Mouse (Mus musculus): ENCODE measurements around the gene Atp6v1b1. TPM values are rescaled to one million over a fixed set of nuclear protein-coding genes. Genes with fewer than 3 reads are reported as not detected.

Gene Atp6v1b1
- polyA plus RNA-seq, 1 experiment from 2014 or later, result not detected

DNA sequence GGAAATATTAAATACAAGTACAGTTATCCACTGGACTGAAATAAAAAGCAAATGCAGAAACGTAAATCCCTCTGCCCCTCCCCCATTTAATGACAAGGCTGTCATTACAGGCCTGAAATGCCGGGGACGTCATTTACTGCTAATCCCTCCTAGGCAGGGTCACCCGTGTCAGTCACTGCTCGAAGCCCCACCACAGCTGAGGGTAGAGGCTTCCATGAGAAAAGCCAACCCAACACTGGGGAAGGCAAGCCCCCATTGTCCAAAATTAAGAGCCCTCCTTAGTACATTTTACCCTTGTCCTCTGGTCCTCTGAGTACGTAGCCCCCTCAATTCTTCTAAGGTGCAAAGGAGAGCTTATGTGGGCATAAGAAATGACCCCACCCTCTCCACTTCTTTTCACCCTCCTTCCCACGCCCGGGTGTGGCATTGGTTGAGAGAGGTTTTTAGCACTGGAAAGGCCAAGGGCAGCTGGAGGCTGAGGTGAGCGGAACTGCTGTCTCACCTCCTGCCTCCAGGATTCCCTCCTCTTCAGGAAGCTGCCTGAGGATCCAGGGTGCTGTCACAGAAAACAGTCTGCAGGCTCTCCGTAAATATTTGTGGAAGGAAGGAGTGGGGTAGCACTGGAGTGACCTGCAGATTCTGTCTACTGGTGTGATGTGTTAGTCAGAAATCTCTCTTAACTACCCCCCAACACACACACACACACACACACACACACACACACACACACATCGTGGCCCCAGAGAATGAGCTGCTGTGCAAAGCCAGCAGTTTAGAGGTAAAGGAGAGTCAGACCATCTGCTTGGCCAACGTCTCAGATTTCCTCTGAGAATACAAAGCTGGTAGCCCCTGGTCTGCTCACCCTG, 29.3 kb upstream of the Atp6v1b1 start:
- no peak for DNase-seq (ENCODE audit: low spot score)
- Histone ChIP-seq H3K27me3 (replicated peaks; ENCODE audit: control insufficient read depth, insufficient read depth, low read length) (peaks cover 100% of the 10 kb centered on the region), H3K27ac (ENCODE audit: low read depth) (no peak overlapping the region), H3K4me2 (ENCODE audit: low read length) (no peak overlapping the region), H3K9me3 (ENCODE audit: control insufficient read depth, low read length) (no peaks in the 10 kb centered on the region), H3K4me3 (ENCODE audit: low read depth, low read length) (no peak overlapping the region), H3K9ac (ENCODE audit: low read length) (no peak overlapping the region), H3K4me1 (replicated peaks; ENCODE audit: control insufficient read depth, insufficient read depth, low read length) (peaks cover 7% of the 10 kb centered on the region), H3K36me3 (ENCODE audit: control insufficient read depth, insufficient read depth, low read length) (no peaks in the 10 kb centered on the region)
- ATAC-seq (replicated peaks; ENCODE audit: low FRiP score, low TSS enrichment, low read depth), result no peak
- 3% methylated on average over 12 of the region's 12 CpGs for WGBS

DNA sequence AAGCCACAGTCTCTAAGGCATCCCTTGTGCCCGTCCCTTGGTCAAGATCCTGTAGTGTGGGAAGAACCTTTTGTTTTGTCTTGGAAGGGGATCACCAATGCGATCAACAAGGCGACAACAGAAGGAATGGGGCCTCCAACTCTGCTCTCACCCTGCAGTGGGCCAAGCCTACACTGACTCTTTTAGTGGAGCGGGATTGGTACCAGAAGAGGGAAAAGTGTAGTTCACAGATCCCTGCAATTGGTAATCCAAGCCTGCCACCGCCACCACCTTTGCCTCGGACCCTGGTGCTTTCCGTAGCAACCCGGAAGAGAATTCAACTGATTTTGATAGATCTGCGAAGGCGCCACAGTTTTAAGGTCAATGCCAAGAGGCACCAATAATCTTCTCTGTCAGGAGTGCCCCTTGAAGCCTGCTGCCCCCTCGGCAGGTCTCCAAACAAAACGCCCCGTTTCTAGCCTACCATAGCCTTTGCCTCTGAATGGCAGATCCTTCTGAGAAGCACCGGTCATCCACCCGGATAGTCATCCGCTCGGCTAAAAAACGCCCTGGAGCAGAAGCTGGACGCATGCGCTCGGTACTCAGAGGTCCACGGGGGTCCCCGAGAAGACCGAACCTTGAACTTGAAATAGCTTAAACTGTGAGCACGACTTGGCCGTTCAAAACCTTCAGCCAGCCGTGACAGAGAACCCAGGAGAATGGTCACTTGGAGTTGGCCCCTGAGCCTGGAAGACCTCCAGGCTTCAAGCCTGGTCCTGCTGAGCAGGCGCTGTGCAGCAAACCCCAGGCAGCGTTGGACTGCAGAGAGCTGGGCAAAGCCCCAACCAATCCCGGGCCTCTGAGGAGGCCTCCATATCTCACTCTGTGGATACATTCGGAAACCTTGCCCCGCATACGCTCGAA, 28.3 kb upstream of the Atp6v1b1 start:
- Histone ChIP-seq H3K4me1 (replicated peaks; ENCODE audit: control insufficient read depth, insufficient read depth, low read length) (peaks cover 7% of the 10 kb centered on the region), H3K9ac (ENCODE audit: low read length) (no peak overlapping the region), H3K36me3 (ENCODE audit: control insufficient read depth, insufficient read depth, low read length) (no peaks in the 10 kb centered on the region), H3K27ac (ENCODE audit: low read depth) (no peak overlapping the region), H3K4me2 (ENCODE audit: low read length) (no peak overlapping the region), H3K4me3 (ENCODE audit: low read depth, low read length) (no peak overlapping the region), H3K27me3 (replicated peaks; ENCODE audit: control insufficient read depth, insufficient read depth, low read length) (peaks cover 100% of the 10 kb centered on the region), H3K9me3 (ENCODE audit: control insufficient read depth, low read length) (no peaks in the 10 kb centered on the region)
- DNase-seq (ENCODE audit: low spot score), result no peak
- no peak for ATAC-seq (replicated peaks; ENCODE audit: low FRiP score, low TSS enrichment, low read depth)
- 1% methylated on average over 34 of the region's 34 CpGs for WGBS

DNA sequence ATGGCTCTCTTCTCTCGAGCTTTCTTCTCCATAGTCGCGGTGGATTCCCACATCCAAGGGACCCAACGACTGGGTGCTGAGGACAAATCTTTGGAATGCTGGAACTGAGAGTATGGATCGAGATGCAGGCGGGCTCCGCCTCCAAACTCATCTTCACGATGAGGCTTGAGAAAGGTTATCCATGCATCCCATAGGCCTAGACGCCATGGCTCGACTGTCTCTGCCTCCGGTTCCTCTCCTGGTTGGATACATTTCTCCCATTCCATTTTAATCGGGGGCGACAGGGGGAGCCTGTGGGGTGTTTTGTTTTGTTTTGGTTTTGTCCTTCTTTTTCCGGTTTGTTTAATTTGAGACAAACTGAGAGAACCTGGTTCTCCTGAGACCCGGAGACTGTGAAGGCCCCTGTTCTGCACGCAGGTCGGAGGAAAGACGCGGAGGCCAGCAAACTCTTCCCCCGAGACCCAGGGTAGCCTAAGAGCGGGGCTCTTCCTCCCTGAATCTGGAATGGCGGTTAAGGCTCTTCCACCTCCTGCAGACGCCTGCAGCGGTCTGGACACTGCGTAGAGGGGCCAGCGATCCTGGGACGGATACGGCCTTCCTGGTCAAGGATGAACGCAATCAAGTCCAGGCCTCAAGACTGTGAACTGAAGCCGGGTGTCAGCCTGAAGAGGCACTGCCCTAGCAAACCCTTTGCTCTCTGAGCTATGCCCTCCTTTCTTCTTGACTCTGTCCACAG, 27.2 kb upstream of the Atp6v1b1 start:
- Histone ChIP-seq H3K27ac (ENCODE audit: low read depth) (no peak overlapping the region), H3K27me3 (replicated peaks; ENCODE audit: control insufficient read depth, insufficient read depth, low read length) (peaks cover 100% of the 10 kb centered on the region), H3K9ac (ENCODE audit: low read length) (no peak overlapping the region), H3K4me3 (ENCODE audit: low read depth, low read length) (no peak overlapping the region), H3K9me3 (ENCODE audit: control insufficient read depth, low read length) (no peaks in the 10 kb centered on the region), H3K36me3 (ENCODE audit: control insufficient read depth, insufficient read depth, low read length) (no peaks in the 10 kb centered on the region), H3K4me2 (ENCODE audit: low read length) (no peak overlapping the region), H3K4me1 (replicated peaks; ENCODE audit: control insufficient read depth, insufficient read depth, low read length) (peaks cover 4% of the 10 kb centered on the region)
- DNase-seq (ENCODE audit: low spot score) (peak; percentile 78), ATAC-seq (replicated peaks; ENCODE audit: low FRiP score, low TSS enrichment, low read depth) (no peak)
- 2% methylated on average over 30 of the region's 30 CpGs for WGBS

DNA sequence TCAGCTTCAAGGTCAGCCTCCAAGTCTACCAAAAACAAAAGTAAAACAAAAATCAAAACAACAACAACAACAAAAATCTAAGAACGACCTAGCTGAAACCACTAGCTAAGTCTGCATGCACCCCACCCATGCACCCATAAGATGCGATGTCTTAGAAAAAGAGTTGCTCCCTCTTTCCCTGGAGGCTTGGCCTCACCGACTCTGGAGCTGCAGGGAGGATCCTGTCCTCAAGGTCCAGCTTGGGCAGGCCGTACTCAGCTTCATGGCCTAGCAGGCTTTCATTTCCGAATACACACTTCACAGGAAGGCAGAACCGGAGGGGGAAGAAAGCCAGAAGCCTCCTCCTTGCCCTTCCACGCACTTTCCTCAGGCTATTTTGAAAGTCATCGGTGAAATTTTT, 25.8 kb upstream of the Atp6v1b1 start:
- no peak overlapping the region for H3K27ac ChIP-seq (ENCODE audit: low read depth)
- no peak overlapping the region for H3K4me3 ChIP-seq (ENCODE audit: low read depth, low read length)
- H3K27me3 ChIP-seq (replicated peaks; ENCODE audit: control insufficient read depth, insufficient read depth, low read length), result peaks cover 100% of the 10 kb centered on the region
- H3K9ac ChIP-seq (ENCODE audit: low read length), result no peak overlapping the region
- no peaks in the 10 kb centered on the region for H3K36me3 ChIP-seq (ENCODE audit: control insufficient read depth, insufficient read depth, low read length)
- H3K4me2 ChIP-seq (ENCODE audit: low read length), result no peak overlapping the region
- no peak for ATAC-seq (replicated peaks; ENCODE audit: low FRiP score, low TSS enrichment, low read depth)
- H3K4me1 ChIP-seq (replicated peaks; ENCODE audit: control insufficient read depth, insufficient read depth, low read length), result no peaks in the 10 kb centered on the region
- no peaks in the 10 kb centered on the region for H3K9me3 ChIP-seq (ENCODE audit: control insufficient read depth, low read length)
- peak; percentile 69 for DNase-seq (ENCODE audit: low spot score)
- WGBS, result 2% methylated on average over 8 of the region's 8 CpGs

DNA sequence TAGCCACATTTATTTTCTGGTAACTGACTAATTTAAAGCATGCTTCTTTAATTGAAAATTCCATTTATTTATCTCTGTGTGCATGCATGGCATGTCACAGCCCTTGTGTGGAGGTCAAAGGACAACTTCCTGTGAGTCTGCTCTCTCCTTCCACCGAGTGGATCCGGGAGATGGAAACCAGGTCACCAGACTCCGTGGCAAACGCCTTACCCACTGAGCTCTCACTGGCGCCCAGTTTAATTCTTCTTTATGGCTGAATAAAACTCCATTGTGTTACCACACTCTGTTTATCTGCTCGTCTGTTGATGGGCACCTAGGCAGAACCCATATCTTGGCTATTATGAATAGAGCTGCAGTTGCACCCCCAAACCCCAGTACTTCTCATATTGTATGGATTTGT, 20.3 kb upstream of the Atp6v1b1 start:
- peaks cover 58% of the 10 kb centered on the region for H3K27me3 ChIP-seq (replicated peaks; ENCODE audit: control insufficient read depth, insufficient read depth, low read length)

DNA sequence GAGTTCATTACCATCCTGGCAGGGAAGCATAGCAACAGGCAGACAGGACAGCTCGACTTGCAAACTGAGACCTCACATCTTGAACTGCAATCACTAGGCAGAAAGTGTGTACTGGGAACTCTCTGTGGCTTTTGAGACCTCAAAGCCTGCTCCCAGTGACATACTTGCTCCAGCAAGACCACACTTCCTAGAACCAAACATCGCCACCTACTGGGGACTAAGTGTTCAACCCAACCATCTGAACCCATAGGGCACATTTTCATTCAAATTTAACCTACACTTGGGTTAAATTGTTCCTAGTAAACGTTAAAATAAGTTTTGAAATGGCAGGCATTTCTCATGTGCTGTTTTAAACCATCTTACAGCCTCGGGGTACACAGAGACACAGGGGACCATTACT, 15.6 kb upstream of the Atp6v1b1 start:
- WGBS, result 45% methylated on average over 4 of the region's 4 CpGs
- no peak overlapping the region for H3K4me3 ChIP-seq (ENCODE audit: low read depth, low read length)
- H3K27ac ChIP-seq (ENCODE audit: low read depth), result no peak overlapping the region
- no peaks in the 10 kb centered on the region for H3K36me3 ChIP-seq (ENCODE audit: control insufficient read depth, insufficient read depth, low read length)
- peaks cover 14% of the 10 kb centered on the region for H3K27me3 ChIP-seq (replicated peaks; ENCODE audit: control insufficient read depth, insufficient read depth, low read length)
- H3K9me3 ChIP-seq (ENCODE audit: control insufficient read depth, low read length), result no peaks in the 10 kb centered on the region
- ATAC-seq (replicated peaks; ENCODE audit: low FRiP score, low TSS enrichment, low read depth), result no peak
- H3K4me1 ChIP-seq (replicated peaks; ENCODE audit: control insufficient read depth, insufficient read depth, low read length), result no peaks in the 10 kb centered on the region
- H3K4me2 ChIP-seq (ENCODE audit: low read length), result no peak overlapping the region
- no peak overlapping the region for H3K9ac ChIP-seq (ENCODE audit: low read length)
- DNase-seq (ENCODE audit: low spot score), result no peak

More for the DNA sequence above, 20.3 kb upstream of the Atp6v1b1 start:
- 10% methylated on average over 6 of the region's 6 CpGs for WGBS
- H3K9me3 ChIP-seq (ENCODE audit: control insufficient read depth, low read length), result no peaks in the 10 kb centered on the region
- H3K27ac ChIP-seq (ENCODE audit: low read depth), result no peak overlapping the region
- no peaks in the 10 kb centered on the region for H3K36me3 ChIP-seq (ENCODE audit: control insufficient read depth, insufficient read depth, low read length)
- H3K4me1 ChIP-seq (replicated peaks; ENCODE audit: control insufficient read depth, insufficient read depth, low read length), result no peaks in the 10 kb centered on the region
- no peak overlapping the region for H3K4me2 ChIP-seq (ENCODE audit: low read length)
- no peak for ATAC-seq (replicated peaks; ENCODE audit: low FRiP score, low TSS enrichment, low read depth)
- no peak overlapping the region for H3K9ac ChIP-seq (ENCODE audit: low read length)
- H3K4me3 ChIP-seq (ENCODE audit: low read depth, low read length), result no peak overlapping the region
- no peak for DNase-seq (ENCODE audit: low spot score)

DNA sequence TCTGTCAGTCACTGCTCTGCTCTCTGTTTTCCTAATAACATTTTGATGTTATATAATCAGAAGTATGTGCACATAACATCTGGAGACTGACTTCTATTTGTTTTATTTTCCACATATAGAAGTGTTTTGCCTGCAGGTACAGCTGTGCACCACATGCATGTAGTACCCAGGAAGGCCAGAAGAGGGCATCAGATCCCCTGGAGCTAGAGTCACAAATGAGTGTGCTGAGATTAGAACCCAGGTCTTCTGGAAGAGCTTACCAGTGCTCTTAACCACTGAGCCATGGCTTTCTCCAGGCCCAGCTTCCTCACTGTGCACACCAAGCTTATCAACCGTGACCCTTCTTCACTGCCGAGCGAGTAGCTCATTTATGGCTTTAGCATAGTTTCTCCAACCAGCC, 14.3 kb upstream of the Atp6v1b1 start:
- Histone ChIP-seq H3K36me3 (ENCODE audit: control insufficient read depth, insufficient read depth, low read length) (no peaks in the 10 kb centered on the region), H3K4me2 (ENCODE audit: low read length) (no peak overlapping the region), H3K9me3 (ENCODE audit: control insufficient read depth, low read length) (no peaks in the 10 kb centered on the region), H3K9ac (ENCODE audit: low read length) (no peak overlapping the region), H3K27ac (ENCODE audit: low read depth) (no peak overlapping the region), H3K27me3 (replicated peaks; ENCODE audit: control insufficient read depth, insufficient read depth, low read length) (0 out of 2 replicates have a peak, but pooled peaks cover 8% of the 10 kb centered on the region), H3K4me3 (ENCODE audit: low read depth, low read length) (no peak overlapping the region), H3K4me1 (replicated peaks; ENCODE audit: control insufficient read depth, insufficient read depth, low read length) (no peaks in the 10 kb centered on the region)
- DNase-seq (ENCODE audit: low spot score), result peak; percentile 73
- WGBS, result 89% methylated on average over 3 of the region's 3 CpGs
- ATAC-seq (replicated peaks; ENCODE audit: low FRiP score, low TSS enrichment, low read depth), result no peak

DNA sequence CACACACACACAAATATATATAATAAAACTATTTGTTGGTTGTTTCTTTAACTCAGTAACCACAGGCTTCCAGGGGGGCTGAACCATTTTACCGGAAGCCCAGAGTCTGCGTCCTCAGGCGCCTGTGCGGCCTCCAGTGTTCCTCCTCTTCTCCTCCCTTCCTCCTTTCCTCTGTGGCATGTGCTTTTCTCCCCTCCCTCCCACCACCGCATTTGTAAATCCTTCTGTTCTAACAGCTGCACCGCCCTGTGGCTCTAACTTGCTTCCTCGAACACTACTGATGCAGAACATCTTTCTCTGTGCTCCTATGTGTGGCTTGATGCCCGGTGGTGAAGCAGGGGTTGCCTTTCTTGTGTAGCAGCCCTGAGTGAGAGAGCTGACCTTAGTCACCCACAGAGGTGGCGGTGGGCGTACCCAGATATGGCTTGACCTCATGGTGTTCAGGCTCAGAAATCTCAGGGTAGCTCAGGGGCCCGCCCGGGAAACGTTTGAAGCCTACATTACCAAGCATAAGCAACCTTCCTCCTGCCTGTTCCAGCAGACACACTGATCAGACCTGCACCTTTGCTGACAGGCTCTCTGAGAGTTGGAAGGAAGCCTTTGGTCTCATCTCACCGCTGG, 13.3 kb upstream of the Atp6v1b1 start:
- Histone ChIP-seq H3K27ac (ENCODE audit: low read depth) (no peak overlapping the region), H3K36me3 (ENCODE audit: control insufficient read depth, insufficient read depth, low read length) (no peaks in the 10 kb centered on the region), H3K4me1 (replicated peaks; ENCODE audit: control insufficient read depth, insufficient read depth, low read length) (no peaks in the 10 kb centered on the region), H3K4me2 (ENCODE audit: low read length) (no peak overlapping the region), H3K9me3 (ENCODE audit: control insufficient read depth, low read length) (peaks cover 6% of the 10 kb centered on the region; the same call in 1 of the 2 replicates), H3K9ac (ENCODE audit: low read length) (no peak overlapping the region), H3K27me3 (replicated peaks; ENCODE audit: control insufficient read depth, insufficient read depth, low read length) (0 out of 2 replicates have a peak, but pooled peaks cover 7% of the 10 kb centered on the region), H3K4me3 (ENCODE audit: low read depth, low read length) (no peak overlapping the region)
- no peak for ATAC-seq (replicated peaks; ENCODE audit: low FRiP score, low TSS enrichment, low read depth)
- DNase-seq (ENCODE audit: low spot score), result no peak
- WGBS, result 68% methylated on average over 14 of the region's 14 CpGs
